Mouse (Mus musculus): ENCODE measurements around the gene Ezr.

The Ezr gene

DNA sequence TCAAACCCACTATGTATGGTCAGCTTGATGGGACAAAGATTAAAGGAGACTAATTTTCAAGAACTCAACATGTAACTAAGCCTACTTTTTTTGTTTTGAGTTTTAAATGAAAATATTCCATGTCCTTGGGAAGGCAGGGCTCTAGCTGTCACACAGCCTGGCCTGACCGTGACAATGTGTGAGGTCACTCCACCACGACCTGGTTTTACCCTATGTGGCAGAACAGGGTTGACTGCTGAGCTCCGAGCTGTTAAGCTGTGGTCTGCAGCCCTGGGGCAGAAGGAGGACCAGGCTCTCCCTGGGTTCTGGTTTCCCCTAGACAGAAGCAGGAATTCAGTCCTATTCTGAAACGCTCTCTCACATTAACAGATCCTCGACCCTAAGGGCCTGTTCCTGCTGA, 14.8 kb downstream of the Ezr start:
- no peak for DNase-seq

DNA sequence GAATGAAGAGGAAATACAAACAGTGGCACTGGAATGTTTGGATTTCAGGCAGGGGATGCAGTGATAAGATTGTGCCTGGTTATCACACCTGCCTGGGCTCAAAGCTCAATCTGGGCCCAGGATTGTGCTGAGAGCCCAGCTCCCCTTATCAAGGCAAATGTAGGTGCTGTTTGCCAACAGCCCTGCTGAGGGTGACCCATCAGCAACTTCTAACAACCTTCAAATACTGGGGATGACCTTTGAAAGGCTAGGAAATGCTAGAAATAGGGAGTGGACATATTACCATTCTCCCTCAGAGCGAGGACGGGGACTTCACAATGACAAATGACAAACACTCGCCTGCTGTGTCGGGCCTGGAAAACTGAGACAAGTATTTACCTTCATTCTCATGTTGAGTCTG, 15.8 kb downstream of the Ezr start:
- DNase-seq = no peak

DNA sequence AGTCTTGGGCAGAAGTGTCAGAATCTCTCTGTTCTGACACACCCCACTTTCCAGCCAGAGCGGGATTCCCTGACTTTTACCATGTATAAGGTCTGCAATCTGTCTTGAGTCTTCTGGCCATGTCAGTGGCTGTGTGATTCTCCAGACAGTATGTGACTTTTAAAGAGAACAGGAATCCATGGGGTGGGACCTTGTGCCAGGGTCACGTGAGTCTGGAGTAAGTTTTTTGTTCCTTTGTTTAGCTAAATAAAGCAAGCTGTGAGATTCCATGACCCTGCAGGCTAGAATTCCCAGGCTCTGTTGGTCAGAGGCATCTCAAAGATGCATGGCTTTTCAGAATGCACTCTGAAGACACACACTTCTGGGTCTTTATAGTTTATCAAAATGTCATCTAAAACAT, 16.7 kb downstream of the Ezr start:
- no peak for DNase-seq

DNA sequence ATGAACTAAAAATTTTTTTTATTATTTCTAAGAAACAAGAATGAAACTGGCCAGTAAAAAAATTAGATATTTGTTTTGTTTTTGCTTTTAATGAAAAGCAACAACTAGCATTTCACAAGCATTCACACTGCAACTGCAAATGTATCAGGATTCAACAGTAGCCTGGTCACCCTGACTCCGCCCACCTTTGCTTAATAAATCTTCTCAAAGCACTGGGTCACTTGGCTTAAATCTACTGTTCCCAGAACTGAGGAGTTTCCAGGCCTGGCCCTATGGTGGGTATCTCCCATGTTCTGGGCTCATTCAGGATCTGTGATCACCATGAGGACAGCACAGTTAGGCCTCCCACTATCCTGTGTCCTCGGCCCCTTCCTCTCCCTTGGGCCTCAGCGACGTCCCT, 17.9 kb downstream of the Ezr start:
- no peak for DNase-seq

DNA sequence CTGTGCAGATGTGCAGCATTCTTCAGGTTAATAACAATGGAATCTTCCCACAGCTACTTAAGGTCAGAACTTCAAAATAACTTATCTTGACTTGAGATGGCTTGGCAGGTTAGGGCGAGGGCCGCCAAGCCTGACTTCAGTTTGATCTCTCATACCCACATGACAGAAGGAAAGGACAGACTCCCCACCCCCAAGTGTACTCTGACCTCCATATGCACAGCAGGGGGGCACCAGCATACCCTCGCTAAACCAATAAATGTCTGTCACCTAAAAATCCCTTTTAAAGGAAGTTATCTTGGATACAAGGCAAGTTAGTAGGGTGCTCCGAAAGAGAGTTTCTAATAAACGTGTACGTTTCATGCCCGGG, 18.4 kb downstream of the Ezr start:
- no peak for DNase-seq

DNA sequence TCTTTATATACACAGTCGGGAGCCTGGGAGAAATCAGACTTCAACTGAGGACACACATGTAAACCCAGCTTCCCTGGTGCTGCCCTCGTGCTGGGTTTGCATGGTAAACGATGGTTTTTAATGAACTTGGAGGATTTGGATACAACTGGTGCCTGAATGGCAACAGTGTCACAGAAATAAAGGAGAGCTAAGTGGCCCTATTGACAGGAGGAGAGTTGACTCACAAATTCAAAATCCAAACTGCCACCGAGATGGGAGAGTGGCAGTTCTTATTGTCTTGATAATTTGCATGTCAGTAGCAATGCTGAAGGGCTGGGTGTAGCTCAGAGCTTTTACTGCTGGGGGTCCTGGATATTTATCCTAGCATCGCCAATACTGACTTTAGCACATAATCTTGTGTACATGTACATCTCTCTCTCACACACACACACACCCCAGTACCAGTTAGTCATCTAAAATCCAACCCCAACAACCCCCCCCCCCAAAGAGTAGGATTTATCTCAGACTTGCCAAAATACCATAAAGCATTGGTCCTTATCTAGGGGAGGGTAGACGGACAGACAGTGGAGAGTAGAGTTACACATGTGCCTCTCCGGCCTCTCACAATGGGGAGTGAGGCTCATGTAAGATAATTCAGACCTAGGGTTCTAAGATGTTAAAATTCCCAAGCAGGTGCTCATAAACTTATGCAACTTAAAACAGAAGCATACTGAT, 18.9 kb downstream of the Ezr start:
- DNase-seq = no peak

DNA sequence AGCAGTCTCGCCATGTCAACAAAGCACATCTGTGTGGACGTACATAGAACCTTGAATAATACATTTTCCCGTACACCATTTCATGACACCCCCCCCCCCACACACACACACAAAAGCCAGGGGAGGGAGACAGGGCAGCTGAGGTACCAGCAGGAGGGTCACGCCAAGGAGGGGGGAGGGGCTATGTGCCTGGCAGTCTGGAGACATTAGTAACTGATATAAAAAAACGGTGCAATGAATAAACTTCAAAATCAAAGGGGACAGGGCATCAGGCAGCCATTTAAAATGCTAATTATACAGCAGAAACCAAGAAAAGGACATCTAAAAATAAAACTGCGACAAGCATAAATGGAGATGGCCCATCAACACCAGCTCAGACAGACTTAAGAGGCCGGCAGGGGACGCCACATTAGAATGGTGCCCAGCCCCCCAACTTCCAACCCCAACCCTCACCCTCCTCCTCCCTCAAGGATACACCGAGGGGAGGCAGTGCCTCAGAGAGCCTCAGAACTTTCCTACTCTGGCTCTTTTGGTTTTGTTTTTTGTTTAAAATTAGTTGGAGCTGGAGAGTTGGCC, 22.8 kb downstream of the Ezr start:
- no peak for DNase-seq

DNA sequence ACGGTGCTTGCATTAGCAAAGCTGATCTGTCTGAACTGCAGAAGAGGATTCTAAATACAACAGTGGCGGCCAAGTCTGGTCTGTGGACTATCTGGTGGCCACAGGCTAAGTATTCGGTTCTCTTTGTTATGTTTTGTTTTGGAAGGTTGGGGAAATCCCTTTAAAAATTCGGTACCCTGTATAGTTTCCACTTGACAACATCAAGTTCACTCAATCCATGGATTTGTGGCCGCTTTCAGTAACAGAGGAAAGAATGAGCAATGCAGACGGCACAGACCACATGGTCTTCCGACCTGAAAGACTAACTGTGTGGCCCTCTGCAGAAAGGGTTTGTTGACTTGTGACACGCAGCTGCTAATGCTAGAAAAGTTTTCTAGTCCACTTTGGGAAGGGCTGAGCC, 23.7 kb downstream of the Ezr start:
- no peak for DNase-seq

DNA sequence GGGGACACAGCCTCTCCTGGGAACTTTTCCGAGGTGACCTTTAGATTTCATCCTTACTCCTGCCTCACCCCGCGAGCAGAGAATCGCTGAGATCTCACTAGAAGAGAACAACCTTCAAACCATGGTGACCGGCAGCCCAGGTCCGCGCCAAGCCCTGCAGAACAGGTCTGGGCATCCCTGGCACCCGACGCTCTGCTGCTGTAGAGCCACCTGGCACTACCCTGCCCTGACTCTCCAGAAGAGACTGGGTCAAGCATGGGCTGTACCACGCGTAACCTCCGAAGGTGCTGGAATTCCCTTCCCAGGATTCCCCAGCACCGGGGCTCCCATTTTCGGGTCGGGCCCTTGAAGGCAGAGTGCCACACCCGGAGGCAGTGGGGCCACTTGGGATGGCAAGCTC, 24.7 kb downstream of the Ezr start:
- no peak for DNase-seq

DNA sequence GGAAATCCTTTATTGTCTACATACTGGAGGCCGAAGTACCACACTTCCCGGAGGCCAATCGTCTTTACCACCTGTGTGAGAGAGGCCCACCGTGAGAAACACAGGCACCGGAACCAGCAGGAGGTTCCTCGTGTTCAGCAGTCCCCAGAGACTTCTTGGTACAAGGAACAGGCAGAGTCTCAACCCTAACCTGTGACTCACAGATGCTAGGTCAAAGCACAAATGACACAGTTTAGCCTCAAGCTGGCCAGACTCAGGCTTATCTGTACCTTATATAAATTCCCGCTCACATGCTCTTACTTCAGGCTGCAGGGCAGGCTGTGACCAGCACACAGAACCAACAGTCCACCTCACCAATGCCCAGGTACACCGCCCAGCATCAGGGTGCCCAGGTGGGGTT, 26.7 kb downstream of the Ezr start:
- no peak for DNase-seq

DNA sequence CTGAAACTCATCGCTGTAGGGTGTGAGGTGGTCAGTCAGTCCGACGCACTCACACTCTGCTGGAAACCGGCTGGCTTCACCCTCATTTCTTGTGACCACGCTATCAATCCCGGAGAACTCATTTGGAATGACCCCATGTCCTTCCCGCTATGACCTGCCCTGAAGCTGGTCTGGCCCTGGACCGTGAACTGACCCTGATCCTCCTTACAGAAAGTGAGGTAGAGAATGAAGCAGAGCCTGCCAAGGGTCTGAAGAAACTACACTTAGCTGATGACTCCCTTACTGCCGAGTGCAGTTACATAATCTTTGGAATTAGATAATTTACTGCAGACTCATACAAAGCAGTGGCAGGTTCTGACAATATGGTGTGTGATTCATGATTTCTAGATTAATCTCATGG, 27.4 kb downstream of the Ezr start:
- DNase-seq = no peak

DNA sequence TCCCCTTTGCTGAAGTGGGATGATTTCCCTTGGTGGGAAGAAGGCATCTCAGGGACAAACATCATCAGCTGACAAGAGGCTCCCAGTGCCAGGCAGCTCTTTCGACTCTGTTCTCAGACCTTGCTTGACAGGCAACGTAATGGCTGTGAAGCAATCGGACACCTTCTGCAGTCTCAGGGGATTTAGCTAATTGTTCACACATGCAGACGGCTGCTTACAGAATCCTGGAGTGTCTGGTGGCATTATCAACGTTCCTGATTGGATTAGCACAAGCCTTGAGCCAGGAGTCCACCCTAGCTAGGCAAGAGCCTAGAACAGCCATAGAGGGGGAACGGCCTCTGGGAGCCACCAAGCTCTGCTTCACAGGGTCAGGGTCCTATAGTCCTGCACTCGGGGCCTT, 30.2 kb downstream of the Ezr start:
- no peak for DNase-seq

DNA sequence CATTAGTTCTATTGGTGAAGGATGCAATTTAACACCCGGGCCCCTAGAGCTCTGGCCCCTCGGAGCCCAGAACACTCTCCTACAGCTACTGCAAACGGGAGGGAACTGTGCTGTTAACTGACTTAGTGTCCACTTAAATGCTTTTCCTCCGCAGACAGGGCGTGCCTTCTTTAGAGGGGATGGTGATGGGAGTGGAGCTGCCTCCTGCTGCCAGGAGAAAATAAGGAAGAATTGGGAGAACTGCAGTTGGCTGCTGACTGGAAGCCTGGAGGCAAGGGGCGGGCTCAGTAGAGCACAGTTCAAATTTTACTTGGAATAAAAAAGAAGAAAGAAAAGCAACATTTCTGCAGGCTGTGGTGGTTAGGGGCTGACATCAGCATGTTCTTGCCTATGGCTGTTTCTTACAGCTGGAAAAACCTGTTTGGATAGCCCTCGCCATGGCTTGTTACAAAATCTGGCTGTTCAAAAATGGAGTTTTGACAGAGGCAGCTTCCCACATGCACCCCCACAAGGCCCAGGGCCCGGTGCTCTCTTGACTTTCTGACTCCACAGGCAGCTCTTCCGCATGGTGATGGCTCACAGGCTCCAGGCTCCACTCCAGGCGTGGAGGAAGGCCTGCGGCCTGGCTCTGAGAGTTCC, 31.2 kb downstream of the Ezr start:
- no peak for DNase-seq

DNA sequence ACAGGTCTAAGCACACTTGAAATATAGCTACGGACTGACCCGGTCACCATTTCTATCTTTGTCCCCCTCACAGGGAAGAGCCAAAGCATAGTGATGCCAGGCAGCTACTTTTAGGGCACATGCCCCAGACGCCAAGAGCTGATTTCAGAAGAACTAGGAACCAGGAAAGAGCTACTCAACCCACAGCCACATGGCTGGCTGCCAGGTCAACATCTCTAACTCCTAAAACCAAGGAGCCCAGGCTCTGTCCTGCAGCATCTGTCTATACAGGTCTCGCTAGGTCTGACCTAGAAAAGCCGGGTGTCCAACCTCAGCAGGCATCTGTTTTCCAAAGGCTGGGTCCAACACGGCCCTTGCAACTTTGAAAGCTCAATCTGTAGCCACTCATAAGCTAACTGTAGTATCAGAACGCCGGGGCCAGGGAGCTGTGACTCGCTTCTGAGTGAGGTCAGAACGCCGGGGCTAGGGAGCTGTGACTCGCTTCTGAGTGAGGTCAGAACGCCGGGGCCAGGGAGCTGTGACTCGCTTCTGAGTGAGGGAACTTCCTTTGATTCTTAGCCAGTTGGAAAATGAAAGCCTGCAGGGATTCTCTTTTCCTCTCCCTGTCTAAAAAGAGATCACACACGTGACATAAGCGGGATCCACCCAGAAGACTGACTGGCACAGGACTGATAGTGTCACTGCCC, 33.7 kb downstream of the Ezr start:
- DNase-seq = no peak

DNA sequence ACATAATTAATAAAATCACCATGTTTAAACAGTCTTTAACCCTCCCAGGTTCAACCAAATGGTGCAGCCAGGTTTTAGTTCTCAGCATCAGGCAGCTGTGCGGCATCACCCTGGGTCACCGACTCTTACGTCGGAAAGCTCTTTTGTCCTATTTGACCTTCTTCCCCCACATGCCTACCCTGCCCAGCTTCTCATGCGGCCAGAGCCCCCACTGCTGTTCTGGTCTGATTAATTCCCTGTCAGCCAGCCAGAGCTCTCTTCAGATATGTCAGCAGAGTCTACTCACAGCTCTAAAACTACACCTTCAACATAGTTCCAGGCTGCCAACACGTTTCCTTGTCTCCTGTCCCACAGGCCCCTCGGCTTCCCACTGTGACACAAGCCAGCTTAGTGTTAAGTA, 35.1 kb downstream of the Ezr start:
- no peak for DNase-seq

DNA sequence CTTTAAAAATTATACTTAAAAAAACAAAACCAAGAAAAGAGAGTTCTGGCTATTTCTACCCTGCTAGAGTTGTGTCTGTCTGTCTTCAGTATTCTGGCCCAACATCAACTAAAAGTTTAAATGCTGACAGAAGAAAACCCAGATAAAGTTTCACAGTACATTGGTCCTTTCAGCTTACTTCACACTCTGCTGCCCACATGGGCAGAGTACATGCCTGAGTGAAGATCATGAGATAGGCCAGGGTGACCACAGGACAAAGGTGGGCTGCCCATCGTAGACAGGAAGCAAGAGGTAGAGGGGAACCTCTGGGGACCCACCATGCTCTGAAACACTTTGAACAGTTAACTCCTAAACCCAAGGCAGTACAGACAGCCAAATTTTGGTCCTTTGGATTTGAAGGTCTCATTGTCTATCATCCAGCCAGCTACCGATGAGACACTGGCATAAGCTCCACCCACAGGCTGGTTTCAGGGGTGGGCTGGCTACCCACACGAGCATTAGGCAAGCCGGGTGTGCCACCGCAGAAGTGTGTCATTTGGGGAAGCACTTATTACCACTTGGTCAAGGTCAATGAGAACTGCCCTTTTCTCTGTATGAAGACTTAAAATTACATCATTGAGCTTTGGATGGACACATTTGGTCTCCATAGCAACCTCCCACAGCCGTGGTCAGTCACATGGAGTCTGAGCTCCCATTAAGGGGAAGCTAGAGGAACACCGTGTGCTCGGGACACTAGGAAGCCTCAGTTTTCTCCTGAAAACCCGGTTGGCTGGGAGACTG, 35.9 kb downstream of the Ezr start:
- DNase-seq = no peak

DNA sequence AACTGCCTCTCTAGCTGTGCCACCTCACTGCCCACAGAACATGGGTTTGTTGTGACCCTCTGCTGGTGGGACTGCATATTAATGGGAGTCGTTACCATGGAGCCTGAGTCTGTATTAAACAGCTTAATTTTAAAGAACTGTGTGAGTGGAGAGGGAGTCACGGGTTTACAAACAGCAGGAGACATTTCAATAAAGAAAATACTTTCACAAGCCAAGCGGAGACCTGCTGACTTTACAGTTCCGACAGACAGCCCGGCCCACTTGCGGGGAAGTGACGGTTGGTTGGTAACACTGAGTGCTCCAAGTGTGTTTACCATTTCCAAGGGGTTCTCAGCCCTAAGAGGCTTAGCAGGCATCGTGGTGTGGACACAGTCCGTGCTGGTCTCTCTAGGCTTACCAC, 36.6 kb downstream of the Ezr start:
- DNase-seq = no peak

DNA sequence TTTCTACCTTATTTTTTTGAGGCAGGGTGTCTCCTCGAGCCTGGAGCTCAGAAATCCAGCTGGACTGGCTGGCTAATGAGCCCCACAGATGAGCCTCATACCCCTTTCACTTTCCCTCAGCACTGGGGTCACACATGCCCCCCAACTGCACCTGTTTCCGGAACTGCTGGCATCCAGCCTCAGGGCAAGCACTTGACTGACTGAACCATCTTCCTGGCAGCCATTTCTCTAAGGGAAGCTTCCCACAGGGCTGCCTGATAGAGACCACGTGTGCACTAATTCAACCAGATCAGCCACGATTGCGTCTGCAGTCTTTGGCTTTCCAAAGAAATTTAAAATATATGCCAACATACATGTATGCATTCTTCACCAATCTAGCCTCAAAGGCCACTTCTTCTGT, 37.1 kb downstream of the Ezr start:
- no peak for DNase-seq

DNA sequence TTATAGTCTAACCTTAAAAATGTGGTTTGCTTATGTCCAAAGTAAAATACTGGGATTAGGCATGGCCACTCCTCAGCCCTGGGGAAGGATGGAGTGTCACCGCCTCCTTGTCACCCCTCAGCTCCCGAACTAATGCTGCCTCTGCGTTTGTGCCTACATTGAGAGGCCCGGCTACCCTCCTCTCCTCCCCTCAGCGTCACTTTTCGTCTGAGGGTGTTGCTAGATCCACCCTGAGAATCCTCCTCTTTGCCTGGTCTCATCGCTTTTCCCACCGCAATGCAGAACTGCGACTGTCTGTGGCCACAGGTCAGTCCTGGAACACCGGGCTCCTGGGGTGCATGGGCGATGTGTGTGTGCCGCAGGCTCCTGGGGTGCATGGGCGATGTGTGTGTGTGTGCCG, 37.7 kb downstream of the Ezr start:
- no peak for DNase-seq

DNA sequence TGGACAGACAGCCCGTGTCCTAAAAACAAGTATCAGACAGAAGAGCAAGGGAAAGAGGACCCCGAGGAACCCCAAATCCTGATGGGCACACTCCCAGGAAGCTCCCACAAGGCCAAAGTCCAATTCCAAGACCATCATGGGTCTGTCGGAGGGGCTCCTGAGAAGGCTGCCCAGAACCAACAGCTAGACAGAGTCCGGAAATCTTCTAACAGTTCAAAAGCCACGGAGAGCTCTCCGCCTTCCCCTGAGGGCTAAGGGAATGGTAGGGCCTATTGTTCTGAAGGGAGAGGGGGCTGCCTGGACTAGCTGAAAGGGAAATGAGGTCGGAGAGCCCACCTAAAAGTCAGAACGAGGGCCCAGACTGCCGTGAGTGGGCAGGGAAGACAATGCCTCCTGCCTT, 38.2 kb downstream of the Ezr start:
- no peak for DNase-seq

DNA sequence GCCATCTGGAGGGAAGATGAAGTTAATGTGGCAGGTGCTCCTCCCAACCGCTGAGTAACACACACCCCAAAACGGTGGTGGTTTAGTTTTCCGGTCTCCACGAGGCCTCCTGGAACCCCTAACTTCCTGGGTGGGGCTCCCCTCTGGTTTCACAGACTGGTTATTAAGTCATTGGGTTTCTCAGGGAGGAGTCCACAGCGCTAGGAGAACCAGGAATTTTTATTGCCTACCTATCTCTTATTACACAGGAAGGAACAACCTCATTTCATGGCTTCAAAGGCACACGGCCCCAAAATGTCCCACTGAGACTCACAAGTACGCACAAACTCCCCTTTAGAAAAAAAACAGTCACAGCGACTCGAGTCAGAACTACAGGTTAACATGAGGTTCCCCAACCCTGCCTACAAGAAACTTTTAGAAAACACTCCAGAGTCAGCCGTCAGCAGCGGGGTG, 38.8 kb downstream of the Ezr start:
- no peak for DNase-seq

DNA sequence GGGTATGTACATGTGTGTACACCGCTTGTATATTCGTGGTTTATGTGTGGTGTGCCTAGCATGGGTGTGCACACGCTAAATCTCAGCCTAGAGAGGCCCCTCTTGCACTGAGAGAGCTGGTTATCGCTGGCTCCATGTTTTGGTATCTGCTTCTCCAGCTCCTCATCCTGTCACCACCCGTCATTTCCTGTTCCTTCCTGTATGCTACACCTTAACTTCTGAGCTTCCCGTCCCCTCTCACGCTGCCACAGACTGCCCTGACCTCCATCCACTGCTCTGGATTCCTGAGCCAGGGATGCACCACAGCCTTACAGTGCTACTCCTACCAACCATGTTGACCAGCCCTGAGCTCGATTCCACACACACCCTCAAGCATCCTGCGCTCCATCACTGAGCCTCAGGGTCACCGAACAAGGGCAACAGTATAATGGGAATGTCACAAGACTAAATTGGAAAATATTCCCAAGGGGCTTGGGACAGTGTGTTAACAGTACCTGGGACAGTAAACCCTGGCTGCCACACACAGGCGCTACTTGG, 39.5 kb downstream of the Ezr start:
- no peak for DNase-seq

All from cerebellum, postnatal 36 days (tissue).